Mouse (Mus musculus): ENCODE measurements around the gene Unc13d.

Gene Unc13d

DNA sequence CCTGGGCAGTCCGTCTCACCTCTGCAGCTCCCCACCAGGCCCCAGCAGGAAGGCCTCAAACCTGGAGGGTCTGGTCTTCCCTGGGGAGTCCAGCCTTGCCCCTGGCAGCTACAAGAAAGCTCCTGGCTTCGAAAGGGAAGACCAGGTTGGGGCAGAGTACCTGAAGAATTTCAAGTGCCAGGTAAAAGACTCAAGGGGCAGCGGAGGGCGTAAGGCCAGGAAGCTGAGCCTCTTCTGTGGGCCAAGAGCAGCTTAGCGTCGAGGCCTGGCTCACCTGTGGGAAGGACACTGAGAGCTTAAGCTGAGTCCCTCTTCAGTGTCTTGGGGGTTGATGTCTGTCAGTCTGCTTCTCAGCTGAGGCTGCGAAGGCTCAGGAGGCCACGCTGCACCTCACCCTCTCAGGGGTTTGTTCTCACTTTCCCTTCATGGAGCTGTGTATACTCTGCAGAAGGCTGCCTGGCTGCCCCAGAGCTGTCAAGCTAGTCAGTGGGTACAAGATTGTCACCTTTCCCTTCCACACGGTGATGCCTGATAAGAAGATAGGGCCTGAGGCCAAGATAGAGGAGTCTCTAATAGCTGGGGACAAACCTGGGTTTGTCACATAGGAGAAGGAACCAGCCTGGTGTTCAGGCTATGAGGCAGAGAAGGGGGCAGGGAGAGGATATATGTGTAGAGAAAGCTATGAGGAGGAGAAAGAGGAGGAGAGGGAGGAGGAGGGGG is 24.1 kb downstream of the Unc13d start:
- DNase-seq (ENCODE audit: extremely low spot score, low read depth, low spot score), result no peak

DNA sequence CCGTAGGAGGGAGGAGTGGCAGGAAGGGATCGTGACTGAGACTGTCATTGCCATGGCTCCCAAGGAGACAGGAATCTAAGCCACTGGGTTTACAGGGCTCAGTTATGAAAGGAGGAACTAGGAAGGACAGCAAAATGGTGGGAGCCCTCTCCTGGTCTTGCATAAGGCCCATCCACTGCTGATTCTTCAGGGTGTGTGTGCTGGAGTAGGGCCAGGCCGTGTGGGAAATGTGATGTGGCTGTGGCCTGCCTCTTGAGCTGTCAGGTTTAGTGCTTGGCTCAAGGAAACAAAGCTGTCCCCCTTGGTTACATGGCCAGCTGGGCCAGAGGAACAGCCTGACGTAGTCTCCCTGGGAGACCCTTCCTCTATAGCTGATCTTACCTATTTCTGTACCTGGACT is 27.6 kb downstream of the Unc13d start:
- no peak for DNase-seq (ENCODE audit: extremely low spot score, low read depth, low spot score)

DNA sequence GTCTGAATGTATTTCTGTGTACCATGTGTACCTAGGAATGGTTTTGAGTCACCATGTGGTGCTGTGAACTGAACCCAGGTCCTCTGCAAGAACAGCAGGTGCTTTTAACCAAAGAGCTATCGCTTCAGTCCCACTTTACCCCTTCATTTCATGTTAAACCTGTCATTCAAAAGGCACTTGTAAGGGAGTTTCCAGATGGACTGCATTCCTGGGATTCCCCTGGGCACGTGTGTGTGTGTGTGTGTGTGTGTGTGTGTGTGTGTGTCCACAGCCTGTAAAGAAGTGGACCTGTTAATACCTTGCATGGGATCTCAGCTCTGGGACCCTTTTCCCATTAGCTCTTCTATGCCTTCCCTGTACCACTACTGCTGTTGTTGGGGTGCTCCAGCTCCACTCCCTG is 28.2 kb downstream of the Unc13d start:
- no peak for DNase-seq (ENCODE audit: extremely low spot score, low read depth, low spot score)

DNA sequence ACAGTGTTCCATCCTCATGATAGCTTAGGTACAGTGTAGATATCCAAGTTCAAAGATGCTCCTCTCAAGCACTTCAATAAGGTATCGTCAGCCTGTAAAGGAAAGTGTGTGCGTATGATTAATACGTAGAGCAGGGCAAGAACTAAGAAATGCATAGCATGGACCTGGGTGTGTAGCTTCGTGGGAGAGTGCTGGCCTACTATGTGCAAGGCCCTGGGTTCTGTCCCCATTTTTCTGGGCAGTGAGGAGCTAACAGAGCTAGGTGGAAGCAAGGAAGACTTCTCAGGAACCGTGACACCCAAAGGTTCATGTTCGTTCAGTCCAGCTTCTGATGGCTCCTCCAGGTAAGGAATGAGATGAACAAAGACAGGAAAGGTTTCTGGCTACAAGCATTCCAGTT is 32.6 kb downstream of the Unc13d start:
- DNase-seq (ENCODE audit: extremely low spot score, low read depth, low spot score), result no peak

DNA sequence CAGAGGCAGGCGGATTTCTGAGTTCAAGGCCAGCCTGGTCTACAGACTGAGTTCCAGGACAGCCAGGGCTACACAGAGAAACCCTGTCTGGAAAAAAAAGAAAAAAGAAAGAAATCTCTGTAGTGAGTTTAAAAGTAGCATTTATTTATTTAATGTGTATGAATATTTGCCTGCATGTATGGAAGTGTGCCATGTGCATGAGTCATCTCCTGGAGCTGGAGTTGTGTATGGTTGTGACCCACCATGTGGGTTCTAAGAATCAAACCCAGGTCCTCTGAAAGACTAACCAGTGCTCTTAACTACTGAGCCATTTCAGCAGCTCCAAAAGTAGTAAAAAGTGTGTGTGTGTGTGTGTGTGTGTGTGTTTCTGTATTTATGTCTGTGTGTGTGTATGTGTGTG is 34.5 kb downstream of the Unc13d start:
- DNase-seq (ENCODE audit: extremely low spot score, low read depth, low spot score), result no peak

DNA sequence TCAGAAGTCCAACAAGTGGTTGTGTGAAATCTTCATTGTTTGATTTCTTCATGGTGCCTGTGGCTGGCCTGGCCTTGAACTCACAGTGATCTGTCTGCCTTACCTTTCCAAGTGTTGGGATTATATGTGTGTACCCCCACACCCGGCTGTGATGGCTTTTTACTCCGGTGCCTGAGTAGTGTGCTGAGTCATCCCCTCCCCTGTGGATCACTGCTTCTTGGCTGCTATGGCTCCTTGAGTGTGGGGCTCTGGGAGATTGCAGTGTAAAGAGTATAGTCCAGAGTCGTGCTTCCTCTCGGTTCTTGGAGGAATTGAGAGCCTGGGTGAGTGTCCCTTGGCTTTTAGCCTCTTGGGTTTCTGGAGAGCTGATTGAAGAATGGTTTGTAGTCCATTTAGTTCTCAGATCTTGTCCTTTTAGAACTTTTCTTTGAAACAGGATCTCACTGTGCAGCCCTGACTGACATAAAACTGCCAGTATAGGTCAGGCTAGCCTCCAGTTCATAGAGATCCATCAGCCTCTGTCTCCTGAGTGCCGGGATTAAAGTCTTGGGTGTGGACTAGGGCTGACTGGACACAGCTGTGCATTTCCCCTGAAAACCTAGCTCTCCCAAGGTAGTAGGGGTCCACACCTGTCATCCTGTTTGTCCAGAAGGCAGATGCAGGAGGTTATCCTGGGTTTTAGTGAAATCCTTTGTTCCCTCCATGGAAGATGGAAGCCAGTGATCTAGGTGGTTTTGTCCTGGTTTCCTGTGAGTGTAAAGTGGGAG is 35.2 kb downstream of the Unc13d start:
- no peak for DNase-seq (ENCODE audit: extremely low spot score, low read depth, low spot score)

DNA sequence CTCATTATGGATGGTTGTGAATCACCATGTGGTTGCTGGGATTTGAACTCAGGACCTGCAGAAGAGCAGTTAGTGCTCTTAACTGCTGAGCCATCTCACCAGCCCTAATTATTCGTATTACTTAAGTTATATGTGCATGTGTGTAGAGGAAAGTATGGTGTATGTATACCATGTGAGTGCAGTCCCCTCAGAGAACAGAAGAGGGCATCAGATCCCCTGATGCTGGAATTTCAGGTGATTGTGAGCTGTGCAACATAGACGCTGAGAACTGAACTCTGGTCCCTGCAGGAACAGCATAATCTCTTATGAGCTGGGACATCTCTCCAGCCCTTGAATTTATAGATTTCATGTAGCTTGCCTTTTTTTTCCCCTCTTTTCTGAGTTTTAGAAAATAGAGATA is 35.9 kb downstream of the Unc13d start:
- DNase-seq (ENCODE audit: extremely low spot score, low read depth, low spot score), result no peak

DNA sequence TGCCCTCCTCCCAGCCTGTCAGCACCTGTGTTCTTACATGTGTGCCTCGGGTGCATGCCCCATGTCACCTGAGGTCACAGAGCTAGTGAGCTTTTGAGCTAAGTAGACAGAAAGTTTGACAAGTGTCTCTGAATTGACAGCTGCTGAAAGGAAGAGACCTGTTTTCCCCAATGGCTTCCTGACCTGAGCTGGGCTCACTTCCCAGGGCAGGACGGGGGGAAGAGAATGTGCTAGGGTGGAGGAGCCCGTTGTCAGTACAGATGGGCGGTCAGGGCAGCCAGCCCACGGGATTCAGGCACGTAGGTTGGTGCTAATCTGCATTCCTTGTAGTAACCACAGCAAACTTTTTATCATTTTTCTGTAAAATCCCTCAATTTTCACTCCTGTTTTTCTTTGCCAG is 37.2 kb downstream of the Unc13d start:
- no peak for DNase-seq (ENCODE audit: extremely low spot score, low read depth, low spot score)

DNA sequence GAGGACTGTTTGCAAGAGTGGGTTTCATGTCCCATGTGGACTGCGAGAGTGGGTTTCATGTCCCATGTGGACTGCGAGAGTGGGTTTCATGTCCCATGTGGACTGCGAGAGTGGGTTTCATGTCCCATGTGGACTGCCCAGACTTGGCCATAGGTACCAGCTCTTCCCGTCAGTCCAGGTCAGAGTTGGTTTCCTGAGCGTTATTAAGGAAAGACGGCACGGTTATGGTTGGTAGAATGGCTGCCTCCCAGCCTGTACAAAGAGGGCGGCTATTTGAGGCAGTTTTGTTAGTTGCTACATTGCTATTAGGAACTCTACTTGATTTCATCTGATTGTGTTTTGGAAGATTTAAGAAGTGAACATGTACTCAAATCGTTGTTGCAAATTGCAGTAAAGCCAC is 39.9 kb downstream of the Unc13d start:
- DNase-seq (ENCODE audit: extremely low spot score, low read depth, low spot score), result no peak

DNA sequence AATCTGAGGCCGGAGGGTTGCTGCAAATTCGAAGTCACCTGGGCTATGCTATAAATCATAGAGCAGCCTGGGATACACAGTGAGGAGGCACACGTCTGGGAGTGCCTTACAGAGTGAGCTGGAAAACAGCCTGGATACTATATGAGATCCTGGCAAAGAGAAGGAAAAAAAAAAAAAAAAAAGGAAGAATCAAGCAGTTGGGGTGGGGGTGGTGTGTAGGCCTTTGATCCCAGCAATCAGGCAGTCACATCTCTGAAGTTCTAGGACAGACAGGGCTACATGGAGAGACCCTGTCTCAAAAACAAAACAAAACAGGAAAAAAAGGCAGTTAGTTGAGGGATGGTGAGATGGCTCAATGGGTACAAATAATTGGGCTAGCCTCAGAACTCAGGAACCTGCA is 41.1 kb downstream of the Unc13d start:
- no peak for DNase-seq (ENCODE audit: extremely low spot score, low read depth, low spot score)

DNA sequence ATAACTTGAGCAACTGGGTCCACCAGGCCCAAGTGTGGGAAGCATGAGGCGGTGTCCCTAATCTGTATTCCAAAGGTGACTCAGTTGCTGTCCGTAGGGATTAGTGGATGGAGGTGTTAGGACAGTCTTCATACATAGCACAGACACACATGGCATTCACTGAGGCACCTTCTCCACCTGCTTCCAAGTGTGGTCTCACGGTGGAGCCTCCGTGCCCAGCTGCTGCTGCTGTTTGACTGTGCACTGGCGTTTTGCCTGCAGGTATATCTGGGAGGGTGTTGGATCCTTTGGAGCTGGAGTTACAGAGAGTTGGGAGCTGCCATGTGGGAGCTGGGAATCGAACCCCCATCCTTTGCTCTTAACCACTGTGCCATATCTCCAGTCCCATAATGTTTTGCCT is 43.2 kb downstream of the Unc13d start:
- no peak for DNase-seq (ENCODE audit: extremely low spot score, low read depth, low spot score)

DNA sequence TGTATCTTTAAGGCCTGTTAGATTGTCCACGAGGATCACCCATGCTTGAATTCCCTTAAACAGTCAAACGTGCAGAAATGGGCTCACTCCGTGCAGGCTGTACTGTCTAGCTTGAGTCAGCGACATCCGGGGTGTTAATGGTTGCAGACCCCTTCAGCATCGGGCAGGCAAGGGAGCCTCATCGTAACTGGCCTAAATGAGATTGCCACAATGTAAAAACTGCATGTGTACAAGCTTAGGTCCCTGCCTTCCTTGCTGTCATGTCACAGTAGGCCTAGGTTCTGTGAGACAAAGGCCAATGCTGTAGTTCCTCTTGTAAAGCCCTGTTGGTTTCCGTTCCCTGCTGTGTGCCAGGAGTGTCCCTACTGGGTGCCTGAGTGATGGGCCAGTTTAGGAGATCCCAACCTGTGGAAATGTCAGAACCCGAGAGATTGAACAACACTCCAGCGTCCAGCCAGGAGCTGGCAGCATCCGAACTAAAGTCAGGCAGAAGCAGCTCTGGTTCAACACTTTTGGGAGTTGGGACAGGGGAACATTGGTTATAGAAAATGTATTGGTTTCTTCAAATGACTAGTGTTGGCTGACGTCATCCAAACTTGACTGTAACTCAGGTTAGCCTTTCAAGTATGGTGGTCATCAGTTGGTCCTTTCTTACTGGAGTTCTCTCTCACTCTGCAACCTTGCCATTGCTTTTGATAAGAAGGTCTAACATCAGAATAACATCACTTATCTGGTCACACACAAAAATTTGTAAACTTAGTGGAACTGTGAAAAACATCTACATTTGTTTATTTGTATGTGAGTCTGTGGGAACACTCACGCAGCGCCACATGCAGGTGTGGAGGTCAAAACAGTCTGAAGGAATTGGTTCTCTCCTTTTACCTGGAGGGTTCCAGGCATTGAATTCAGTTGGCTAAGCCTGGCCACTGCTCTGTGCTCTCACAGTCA is 46.6 kb downstream of the Unc13d start:
- DNase-seq (ENCODE audit: extremely low spot score, low read depth, low spot score), result no peak

DNA sequence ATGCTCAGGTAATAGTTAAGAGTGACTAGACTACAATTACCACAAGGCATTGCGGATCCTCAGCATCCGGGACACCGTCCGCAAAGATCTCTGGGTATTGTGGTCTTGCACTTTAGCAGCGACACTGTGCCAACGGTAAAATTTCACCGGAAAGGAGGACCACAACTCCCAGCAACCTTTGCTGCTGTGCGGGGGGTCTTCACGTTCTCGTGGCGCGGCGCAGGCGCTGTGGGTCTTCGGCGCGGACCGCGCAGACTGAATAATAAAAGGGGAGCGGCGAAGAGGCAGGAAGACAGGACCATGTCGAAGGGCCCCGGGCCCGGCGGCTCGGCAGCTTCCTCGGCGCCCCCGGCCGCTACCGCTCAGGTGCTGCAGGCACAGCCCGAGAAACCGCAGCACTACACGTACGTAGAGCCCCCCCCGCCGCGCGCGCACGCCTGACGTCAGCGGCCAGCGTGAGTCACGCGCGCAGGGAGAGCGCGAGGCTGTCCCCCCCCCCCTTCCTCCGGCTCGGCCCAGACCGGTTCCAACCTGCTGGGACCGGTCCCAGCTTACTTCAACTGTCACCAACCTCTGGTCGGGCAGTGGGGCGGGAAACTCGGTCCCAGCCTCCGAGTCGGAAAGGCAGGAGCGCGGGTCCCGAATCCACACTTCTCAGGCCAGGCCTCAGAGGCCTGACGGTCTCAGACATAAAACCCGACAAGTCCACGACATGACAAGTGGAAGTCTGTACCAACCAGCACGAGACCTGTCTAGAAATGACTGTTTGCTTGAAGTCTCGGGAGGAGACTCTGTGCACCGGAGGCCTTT is 47.5 kb downstream of the Unc13d start, which contains the start of gene Unk:
Gene Unk, plus strand, starts transcription at position 235 of the 810 bp plus-strand sequence.
- peak; percentile 95 for DNase-seq (ENCODE audit: extremely low spot score, low read depth, low spot score)

DNA sequence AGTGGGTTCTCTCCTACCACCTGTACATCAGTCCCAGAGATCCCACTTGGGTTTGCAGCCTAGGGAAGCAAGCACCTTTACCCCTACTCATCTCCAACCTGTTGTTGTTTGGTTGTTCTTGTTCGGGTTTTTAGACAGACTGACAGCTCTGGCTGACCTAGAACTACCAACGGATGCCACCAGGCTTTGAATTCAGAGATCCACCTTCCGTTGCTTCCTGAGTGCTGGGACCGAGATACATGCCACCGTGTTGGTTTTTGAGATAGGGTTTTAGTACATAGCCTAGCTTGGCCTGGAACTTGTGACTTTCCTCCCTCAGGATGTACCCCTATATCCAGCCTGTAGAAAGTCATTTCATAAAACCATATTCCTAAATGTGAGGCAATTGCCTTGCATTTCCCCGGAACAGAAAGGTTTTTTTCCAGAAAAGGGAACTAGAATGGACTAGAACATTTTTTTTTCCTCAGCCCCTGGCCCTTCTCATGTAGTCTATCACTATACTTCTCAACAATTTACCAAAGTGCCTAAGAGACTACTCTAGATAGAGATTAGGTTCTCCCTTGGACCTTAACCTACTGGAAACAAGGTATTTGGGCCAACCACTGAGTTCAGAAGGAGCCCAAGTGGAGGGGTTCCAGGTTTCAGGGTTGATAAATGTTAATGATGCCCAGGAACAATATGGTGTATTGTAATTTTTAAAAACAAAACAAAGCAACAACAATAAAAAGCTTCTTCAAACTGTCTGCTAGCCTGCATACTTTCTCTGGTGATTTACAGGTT is 48.5 kb downstream of the Unc13d start:
- DNase-seq (ENCODE audit: extremely low spot score, low read depth, low spot score), result no peak

DNA sequence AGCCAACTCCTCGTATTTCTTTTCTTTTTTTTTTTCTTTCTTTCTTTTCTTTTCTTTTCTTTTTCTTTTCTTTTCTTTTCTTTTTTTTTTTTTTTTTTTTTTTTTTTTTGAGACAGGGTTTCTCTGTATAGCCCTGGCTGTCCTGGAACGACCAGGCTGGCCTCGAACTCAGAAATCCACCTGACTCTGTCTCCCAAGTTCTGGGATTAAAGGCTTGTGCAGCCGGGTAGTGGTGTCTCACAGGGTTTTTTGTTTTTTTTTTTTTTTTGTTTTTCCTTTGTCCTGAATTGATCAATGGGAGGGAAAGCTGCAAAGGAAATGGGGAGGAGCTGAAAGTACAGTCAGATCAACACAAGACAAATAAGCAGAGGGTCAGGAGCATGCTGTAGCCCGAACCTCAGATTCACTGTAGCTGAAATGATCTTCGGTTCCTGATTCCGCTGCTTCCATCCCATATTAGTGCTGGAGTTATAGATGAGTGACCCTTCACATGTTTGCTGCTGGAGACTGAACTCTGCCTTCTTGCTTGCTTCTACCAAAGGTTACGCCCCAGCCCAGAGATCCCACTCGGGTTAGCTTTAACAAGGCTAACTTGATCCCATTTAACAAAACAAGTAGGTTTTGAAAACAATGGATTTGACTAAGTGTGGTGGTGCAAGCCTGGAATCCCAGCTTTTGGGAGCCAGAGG is 49.4 kb downstream of the Unc13d start:
- DNase-seq (ENCODE audit: extremely low spot score, low read depth, low spot score), result no peak

DNA sequence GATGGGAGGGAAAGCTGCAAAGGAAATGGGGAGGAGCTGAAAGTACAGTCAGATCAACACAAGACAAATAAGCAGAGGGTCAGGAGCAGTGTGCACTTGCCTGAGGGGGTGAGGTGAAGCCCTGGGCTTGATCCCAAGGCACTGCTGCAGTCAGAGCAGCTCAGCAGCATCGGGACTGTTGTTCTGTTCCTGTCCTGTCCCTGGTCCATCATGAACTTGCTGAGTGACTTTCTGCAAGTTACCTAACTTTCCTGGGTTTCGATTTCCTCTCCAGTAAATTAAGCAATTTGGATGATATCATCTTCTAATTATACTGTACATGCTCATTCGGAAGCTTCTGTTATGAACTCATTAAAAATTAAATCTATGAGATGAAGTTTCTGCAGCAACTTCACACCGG is 50.0 kb downstream of the Unc13d start, which contains the start of gene H3f3b:
Gene H3f3b, minus strand, starts transcription at position 207 of the 400 bp plus-strand sequence.
- DNase-seq (ENCODE audit: extremely low spot score, low read depth, low spot score), result no peak

DNA sequence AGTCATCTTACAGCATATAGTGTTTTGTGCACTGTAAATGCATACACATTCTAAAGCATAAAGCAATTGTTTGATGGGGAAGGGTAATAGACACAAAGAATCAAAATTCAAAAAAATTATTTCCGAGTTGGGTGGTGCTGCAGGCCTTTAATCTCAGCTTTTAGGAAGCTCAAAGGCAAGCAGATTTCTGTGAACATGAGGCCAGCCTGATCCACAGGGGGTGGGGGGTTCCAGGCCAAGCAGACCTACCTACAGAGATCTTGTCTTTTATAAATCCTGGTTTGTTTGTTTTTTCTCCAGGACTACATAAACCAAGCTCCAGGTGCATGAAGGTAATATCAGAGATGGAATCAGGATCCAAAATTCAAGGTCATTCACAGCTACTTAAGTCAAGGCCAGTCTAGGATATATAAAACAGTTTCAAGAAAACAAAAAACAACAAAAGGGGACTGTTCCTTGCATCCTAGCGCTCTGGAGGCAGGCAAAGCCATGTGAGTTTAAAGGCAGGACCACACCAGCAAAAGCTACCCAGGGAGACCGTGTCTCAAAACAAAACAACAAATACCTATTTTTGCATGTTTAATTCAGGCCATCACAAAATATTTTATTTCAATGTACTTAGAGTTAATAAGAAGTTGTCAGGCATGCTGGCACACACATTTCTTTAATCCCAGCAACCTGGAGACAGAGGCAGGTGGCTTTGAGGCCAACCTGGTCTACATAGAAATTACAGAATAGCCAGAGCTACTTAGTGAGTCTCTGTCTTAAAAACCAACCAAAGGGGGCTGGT is 52.5 kb downstream of the Unc13d start:
- no peak for DNase-seq (ENCODE audit: extremely low spot score, low read depth, low spot score)

DNA sequence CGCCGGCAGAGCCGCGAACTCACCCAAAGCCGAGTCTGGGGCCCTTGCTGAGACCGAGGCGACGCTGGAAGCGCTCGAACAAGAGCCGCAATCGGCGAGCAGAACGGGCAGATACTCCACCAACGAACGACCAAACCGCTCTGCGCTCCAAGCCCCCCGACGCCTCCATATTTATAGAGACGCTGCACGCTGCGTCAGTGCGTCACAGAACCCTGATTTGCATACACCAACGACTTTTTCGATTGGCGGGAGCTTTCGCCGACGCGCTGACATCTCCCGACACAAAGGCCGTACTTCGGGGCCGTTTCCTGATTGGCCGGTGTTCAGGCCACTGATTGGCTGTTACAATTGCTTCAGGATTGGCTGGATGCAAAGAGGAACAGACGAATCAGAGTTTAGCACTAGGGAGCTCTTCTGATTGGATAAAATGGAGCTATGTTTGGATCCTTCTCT is 53.4 kb downstream of the Unc13d start:
- peak; percentile 97 for DNase-seq (ENCODE audit: extremely low spot score, low read depth, low spot score)

Data from hindlimb bud, embryonic 11.5 days (tissue).